Mouse (Mus musculus): ENCODE measurements around the gene Ap1m2.
"Not testable (repeated sequence)": the region's sequence is repeated elsewhere in the genome, so short reads cannot be mapped to it uniquely, and the experiment has no call there.

Gene Ap1m2

DNA sequence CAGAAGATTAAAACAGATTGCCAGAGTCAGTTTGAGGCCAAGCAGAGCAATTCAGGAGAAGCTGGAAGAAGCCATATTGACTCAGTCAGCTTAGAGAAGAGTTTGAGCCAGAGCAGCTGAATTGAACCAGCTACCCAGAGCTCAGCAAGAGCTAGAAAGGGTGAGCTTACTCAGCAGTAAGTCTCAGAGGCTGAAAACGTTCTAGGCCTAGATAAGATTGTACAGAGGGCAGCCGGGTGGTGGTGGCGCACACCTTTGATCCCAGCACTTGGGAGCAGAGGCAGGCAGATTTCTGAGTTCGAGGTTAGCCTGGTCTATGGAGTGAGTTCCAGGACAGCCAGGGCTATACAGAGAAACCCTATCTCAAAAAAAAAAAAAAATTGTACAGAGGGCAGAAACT, 55.8 kb downstream of the Ap1m2 start:
- not testable (repeated sequence) for DNase-seq

DNA sequence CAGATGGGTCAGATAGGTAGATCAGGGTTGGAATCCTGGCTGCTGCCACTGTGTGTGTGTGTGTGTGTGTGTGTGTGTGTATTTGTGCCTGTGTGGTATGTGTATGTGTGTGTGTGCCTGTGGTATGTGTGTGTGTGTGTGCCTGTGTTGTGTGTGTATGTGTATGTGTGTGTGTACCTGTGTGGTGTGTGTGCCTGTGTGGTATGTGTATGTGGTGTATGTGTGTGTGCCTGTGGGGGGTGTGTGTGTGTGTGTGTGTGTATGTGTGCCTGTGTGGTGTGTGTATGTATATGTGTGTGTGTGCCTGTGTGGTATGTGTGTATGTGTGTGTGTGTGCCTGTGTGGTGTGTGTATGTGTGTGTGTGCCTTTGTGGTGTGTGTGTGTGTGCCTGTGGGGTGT, 57.4 kb downstream of the Ap1m2 start:
- no peak for DNase-seq

DNA sequence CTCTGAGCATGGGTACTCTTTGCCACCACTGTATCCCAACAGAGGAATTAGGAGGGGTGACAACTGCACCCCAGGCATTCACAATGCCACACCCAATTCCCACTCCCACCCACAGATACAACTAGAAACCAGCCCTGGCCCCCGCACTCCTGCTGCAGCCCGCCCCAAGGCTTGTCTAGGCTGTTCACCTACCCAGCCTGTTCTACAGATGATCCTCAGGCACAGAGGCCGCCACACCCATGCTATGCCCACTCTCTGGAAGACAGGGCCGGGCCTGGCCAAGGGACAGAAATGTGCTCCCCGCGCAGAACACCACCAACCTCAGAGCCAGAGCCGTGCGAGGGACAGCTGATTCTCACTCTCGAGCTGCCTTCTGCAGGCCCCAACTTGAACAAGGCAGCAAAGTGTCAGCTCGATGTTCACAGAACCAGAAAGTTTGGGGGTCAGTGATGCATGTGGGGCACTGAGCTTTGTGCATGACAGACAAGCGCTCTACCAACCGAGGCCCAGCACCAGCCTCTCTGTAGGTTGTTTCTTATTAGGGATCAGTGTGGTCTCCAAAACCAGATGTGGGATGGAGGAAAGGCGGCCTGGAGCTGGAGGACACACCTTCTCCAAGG, 60.9 kb downstream of the Ap1m2 start:
- DNase-seq, result no peak

DNA sequence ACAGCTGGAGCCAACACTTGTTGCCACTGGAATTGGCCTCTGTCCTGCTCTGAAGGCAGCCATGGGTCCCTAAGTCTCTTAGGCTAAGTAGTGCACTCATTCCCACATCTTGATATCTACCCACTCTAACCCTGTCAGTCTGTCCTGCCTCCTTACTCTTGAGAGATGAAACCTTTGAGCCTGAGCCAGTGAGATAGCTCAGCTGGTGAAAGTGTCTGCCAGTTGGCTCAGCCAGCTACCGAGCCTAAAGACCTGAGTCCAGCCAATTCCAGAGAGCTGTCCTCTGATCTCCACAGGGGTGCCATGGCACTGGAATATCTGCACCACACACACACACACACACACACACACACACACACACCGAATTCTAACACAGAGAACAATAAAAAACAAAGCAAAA, 61.6 kb downstream of the Ap1m2 start:
- DNase-seq, result no peak

DNA sequence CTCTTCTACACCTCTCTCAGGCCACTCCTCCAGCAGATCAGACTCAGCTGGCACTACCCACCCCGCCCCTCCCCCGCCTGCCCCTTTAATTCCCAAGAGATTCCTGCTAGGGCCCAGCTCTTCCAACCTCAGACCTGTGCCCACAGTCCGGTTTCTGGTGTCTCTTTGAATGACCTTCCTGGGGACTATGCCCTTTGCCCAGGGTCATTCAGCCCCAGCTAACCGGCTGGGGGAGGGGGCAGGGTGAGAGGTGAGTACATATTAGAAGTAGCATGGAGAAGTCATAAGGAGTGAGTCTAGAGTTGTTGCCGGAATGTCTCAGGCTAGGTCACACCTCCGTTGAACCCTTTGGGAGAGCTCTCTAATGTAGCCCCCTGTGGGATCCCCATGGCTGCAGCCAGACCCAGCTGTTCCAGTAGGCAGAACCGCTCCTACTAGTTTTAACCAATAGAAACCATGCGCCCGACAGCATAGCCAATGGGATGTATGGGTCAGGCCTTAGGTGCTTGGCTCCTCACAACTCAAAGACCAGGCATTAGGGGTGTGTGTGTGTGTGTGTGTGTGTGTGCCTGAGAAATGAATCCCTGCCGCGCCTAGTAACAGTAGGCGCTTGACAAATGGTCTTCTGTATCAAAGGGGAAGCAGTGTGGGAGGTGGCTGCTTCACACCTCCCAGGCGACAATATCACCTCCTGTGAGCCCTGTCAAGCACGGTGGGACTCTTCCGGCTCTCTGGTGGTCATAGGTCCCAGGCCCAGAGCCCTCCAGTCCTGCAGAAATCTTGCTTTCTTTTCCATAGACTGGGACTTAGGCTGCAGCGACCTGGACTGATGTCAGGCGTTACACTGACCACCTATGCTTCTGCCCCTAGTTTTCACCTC, 62.3 kb downstream of the Ap1m2 start:
- DNase-seq, result no peak

DNA sequence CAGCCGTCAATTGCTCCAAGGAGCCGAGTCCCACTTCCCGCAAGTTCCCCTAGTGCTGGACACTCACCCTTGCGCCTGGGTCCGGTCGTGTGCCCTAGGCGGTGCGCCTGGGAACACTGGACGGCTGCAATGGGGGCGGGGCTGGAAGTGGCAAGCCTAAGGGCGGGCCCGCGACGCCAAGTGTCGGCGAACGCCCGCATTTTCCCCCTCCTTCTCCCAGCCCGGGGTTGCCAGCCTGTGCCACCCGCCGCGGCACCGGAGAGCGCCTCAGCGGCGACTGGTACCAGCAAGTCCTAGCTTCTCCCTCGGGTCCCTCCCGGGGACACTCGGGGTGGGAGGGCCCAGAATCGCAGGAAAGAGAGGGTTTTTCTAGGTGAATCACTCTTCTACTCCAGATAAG, 63.8 kb downstream of the Ap1m2 start, which contains the start of gene S1pr5:
Gene S1pr5 (minus strand): TSS at position 118 of the 400 bp plus-strand sequence.
- peak; percentile 18 for DNase-seq

DNA sequence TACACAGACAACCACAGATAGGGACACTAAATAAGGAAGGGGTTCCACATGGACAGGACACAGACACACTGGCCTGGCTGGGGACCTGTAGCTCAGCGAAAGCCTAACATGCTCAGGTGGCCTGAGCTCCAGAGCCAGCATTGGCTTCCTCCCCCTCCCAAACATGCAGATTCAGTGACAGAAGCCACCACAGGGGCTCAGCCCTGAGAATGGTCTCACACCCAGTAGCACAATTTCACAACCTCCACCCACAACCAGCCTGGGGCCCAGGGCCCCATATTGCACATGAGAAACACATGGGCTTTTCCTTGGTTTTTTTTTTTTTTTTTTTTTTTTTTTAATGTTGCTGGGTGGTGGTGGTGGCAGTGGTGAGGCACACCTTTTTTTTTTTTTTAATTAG, 65.8 kb downstream of the Ap1m2 start:
- DNase-seq, result no peak

DNA sequence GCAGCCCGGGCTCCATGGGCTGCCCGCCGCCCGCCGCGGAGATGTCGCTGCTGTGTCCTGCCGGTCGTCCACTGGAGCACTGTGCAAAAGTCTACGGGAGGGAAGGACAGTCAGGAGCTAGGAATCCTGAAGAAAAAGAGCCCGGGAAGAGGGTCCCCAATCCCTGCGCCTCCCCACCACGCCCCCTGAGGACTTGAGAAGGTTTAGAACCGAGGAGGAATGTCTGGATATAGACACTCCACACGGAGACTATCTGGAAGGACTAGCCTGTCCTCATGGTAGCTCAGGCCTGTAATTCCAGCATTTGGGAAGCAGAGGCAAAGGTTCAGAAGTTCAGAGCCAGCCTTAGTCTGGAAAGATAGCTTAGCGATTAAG, 67.0 kb downstream of the Ap1m2 start:
- no peak for DNase-seq

DNA sequence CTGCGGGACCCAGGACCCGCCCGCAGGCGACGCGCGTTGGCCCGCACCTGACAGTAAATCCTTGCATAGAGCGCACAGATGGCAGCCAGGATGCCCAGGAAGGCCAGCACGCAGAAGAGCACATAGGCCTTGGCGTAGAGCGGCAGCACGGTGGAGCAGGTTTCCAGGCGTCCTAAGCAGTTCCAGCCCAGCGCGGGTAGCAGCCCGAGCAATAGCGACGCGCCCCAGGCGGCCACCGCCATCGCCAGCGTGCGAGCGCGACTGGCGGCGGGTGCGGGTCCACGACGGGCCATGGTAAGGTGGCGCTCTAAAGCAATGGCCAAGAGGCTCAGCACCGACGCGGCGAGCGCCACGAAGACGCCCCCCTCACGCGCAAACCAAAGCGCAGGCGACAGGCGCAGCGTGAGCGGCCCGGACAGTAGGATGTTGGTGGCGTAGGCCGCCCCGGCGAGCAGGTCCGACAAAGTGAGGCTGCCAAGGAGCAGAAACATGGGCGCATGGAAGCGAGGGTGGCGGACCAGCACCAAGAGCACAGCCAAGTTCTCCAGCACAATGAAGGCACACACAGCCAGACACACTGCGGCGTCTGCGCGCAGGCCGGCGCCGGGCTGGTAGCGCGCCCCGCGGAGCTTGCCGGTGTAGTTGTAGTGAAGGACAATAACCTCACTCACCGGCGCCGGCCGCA, 67.6 kb downstream of the Ap1m2 start:
- peak; percentile 68 for DNase-seq
